ENCODE assay signal across 9 mouse cellular contexts in genomic region chr3:88381389-88382315, GRCm38 (mm10). TPM values are rescaled to one million over a fixed set of nuclear protein-coding genes. Genes with fewer than 3 reads are reported as not detected.
DNase-seq lines count a peak whose midpoint lies in the region; ATAC-seq and TF ChIP-seq lines count a peak whose summit lies in the region.
"Not testable (repeated sequence)": the region's sequence is repeated elsewhere in the genome, so short reads cannot be mapped to it uniquely, and the experiment has no call there.
"Had no signal": no experiment of that assay in that cellular context is flagged by ENCODE, and none has a peak within 500 bp of the region (broad histone marks: within the 10 kb centered on the region; RNA-seq: fewer than 3 reads in every experiment).

No protein-coding gene starts in this region.

- H3K4me3 ChIP-seq in embryonic facial prominence, embryonic 14.5 days (ENCODE audit: low read depth, low read length): peak overlapping the region; percentile 24
- H3K4me3 ChIP-seq in heart, embryonic 14.5 days (ENCODE audit: control insufficient read depth in 1 of 2, insufficient read depth in 1 of 2, low read depth in 1 of 2, low read length in 2 of 2); intestine, postnatal 0 days (ENCODE audit: low read depth, low read length): not testable (repeated sequence)
- peak overlapping the region; percentile 43 for H3K4me3 ChIP-seq in midbrain, embryonic 10.5 days
- peak overlapping the region; percentile 44 for H3K4me3 ChIP-seq in olfactory bulb, adult 2 months (ENCODE audit: insufficient read depth, low read depth, low read length)

- H3K9ac ChIP-seq in embryonic facial prominence, embryonic 14.5 days (ENCODE audit: low read depth, low read length); heart, embryonic 14.5 days (ENCODE audit: low read length); intestine, postnatal 0 days (ENCODE audit: low read depth, low read length): not testable (repeated sequence)

- H3K4me1 ChIP-seq in embryonic facial prominence, embryonic 14.5 days (ENCODE audit: control insufficient read depth, insufficient read depth, low read length); heart, embryonic 14.5 days (ENCODE audit: control insufficient read depth in 2 of 2, insufficient read depth in 2 of 2, low read length in 2 of 2); intestine, postnatal 0 days (replicated peaks; ENCODE audit: control insufficient read depth, insufficient read depth, low read length): not testable (repeated sequence)
- H3K4me1 ChIP-seq in midbrain, embryonic 10.5 days: peaks cover 11% of the 10 kb centered on the region
- H3K4me1 ChIP-seq in olfactory bulb, adult 2 months (ENCODE audit: control insufficient read depth, insufficient read depth, low read length): peaks cover 19% of the 10 kb centered on the region

- TF ChIP-seq CTCF in intestine, postnatal 0 days (IDR thresholded peaks at IDR 0.05; ENCODE audit: low read depth); olfactory bulb, adult 2 months (IDR thresholded peaks at IDR 0.05; ENCODE audit: insufficient read depth, low read depth, low read length): not testable (repeated sequence)

- 9% methylated on average over 16 of the region's 22 CpGs for WGBS in embryonic facial prominence, embryonic 14.5 days
- 11% methylated on average over 17 of the region's 22 CpGs for WGBS in heart, embryonic 14.5 days
- WGBS in intestine, postnatal 0 days: 11% methylated on average over 18 of the region's 22 CpGs
- 8% methylated on average over 22 of the region's 22 CpGs for WGBS in midbrain, embryonic 10.5 days
- WGBS in olfactory bulb, adult 2 months: 6% methylated on average over 22 of the region's 22 CpGs

- peak overlapping the region; percentile 39; the same call in 1 of the 2 replicates for H3K27ac ChIP-seq in embryonic facial prominence, embryonic 14.5 days (replicated peaks; ENCODE audit: low read depth, low read length)
- not testable (repeated sequence) for H3K27ac ChIP-seq in heart, embryonic 14.5 days (replicated peaks in 1 of 2; ENCODE audit: control insufficient read depth in 1 of 2, insufficient read depth in 1 of 2, low read depth in 2 of 2, low read length in 2 of 2); intestine, postnatal 0 days (ENCODE audit: low read depth, low read length)
- H3K27ac ChIP-seq in midbrain, embryonic 10.5 days (replicated peaks): peak overlapping the region; percentile 80
- peak overlapping the region; percentile 94 for H3K27ac ChIP-seq in olfactory bulb, adult 2 months (ENCODE audit: insufficient read depth, low read depth, low read length)

- peak overlapping the region; percentile 54 for H3K4me2 ChIP-seq in embryonic facial prominence, embryonic 14.5 days (ENCODE audit: low read depth, low read length)
- peak overlapping the region; percentile 48 for H3K4me2 ChIP-seq in heart, embryonic 14.5 days (ENCODE audit: low read length)
- H3K4me2 ChIP-seq in intestine, postnatal 0 days (replicated peaks; ENCODE audit: low read depth): peak overlapping the region; percentile 37; the same call in 1 of the 2 replicates

- TF ChIP-seq POLR2A in olfactory bulb, adult 2 months (IDR thresholded peaks at IDR 0.05; ENCODE audit: insufficient read depth, low read depth, low read length): not testable (repeated sequence)

- DNase-seq in ZHBTc4 (ENCODE audit: low read depth, low spot score): peak; percentile 74
- peak; percentile 83 for DNase-seq in embryonic facial prominence, embryonic 14.5 days (ENCODE audit: low spot score)
- DNase-seq in liver: peak; percentile 72
- peak; percentile 59 for DNase-seq in midbrain, embryonic 10.5 days (ENCODE audit: low spot score)
- peak; percentile 78 for DNase-seq in thymus, postnatal 4 days

- H3K9me3 ChIP-seq in embryonic facial prominence, embryonic 14.5 days (ENCODE audit: control insufficient read depth, low read length); heart, embryonic 14.5 days (ENCODE audit: control insufficient read depth, low read length); intestine, postnatal 0 days (ENCODE audit: control insufficient read depth); midbrain, embryonic 10.5 days (replicated peaks): not testable (repeated sequence)

- H3K36me3 ChIP-seq in embryonic facial prominence, embryonic 14.5 days (ENCODE audit: control insufficient read depth, insufficient read depth, low read length); heart, embryonic 14.5 days (ENCODE audit: control insufficient read depth, insufficient read depth, low read length); intestine, postnatal 0 days (ENCODE audit: control insufficient read depth, insufficient read depth); midbrain, embryonic 10.5 days: not testable (repeated sequence)

- not testable (repeated sequence) for H3K27me3 ChIP-seq in embryonic facial prominence, embryonic 14.5 days (replicated peaks; ENCODE audit: control insufficient read depth, insufficient read depth, low read length); heart, embryonic 14.5 days (ENCODE audit: control insufficient read depth, insufficient read depth, low read length); intestine, postnatal 0 days (replicated peaks; ENCODE audit: control insufficient read depth, insufficient read depth, low read length); midbrain, embryonic 10.5 days (ENCODE audit: low read depth, poor library complexity, severe bottlenecking)

- peak; percentile 93 for ATAC-seq in embryonic facial prominence, embryonic 14.5 days (ENCODE audit: low read depth)
- ATAC-seq in heart, embryonic 14.5 days (ENCODE audit: insufficient number of reproducible peaks, insufficient read depth, low FRiP score, low read depth): not testable (repeated sequence)
- ATAC-seq in intestine, postnatal 0 days: peak; percentile 50; the same call in 1 of the 2 replicates

RNA-seq across cellular contexts. Expression of gene Bglap, which starts 2.6 kb away (rescaled TPM):
- polyA plus RNA-seq in embryonic facial prominence, embryonic 14.5 days (2014; fragmentation: Nextera tagmentation; extraction: Ambion mirVana): 7.9 and 33.0 TPM in 2 replicates
- polyA plus RNA-seq in heart, embryonic 14.5 days (2014; fragmentation: Nextera tagmentation; extraction: Ambion mirVana): not detected in 2 replicates
- not detected in 2 replicates for polyA plus RNA-seq in intestine, postnatal 0 days (2015; fragmentation: Nextera tagmentation; extraction: Ambion mirVana)
- not detected in 2 replicates for polyA plus RNA-seq in midbrain, embryonic 10.5 days (2016; fragmentation: Nextera tagmentation; extraction: Ambion mirVana)
- polyA plus RNA-seq in olfactory bulb, adult 2 months (2012; ENCODE audit: insufficient read depth, insufficient read length, low replicate concordance, missing spikeins): not detected in 2 replicates
- polyA plus RNA-seq: small intestine, adult 2 months had no signal

RNA-seq across cellular contexts. Expression of gene Bglap2, which starts 3.2 kb away (rescaled TPM):
- polyA plus RNA-seq in embryonic facial prominence, embryonic 14.5 days (2014; fragmentation: Nextera tagmentation; extraction: Ambion mirVana): 6.5 and 27.0 TPM in 2 replicates
- polyA plus RNA-seq in heart, embryonic 14.5 days (2014; fragmentation: Nextera tagmentation; extraction: Ambion mirVana): not detected in 2 replicates
- not detected in 2 replicates for polyA plus RNA-seq in intestine, postnatal 0 days (2015; fragmentation: Nextera tagmentation; extraction: Ambion mirVana)
- not detected in 2 replicates for polyA plus RNA-seq in midbrain, embryonic 10.5 days (2016; fragmentation: Nextera tagmentation; extraction: Ambion mirVana)
- not detected in 2 replicates for polyA plus RNA-seq in olfactory bulb, adult 2 months (2012; ENCODE audit: insufficient read depth, insufficient read length, low replicate concordance, missing spikeins)
- polyA plus RNA-seq: small intestine, adult 2 months had no signal

RNA-seq across cellular contexts. Expression of gene Bglap3, which starts 9.1 kb away (rescaled TPM):
- polyA plus RNA-seq in embryonic facial prominence, embryonic 14.5 days (2014; fragmentation: Nextera tagmentation; extraction: Ambion mirVana): 1.5 and 4.6 TPM in 2 replicates
- not detected in 2 replicates for polyA plus RNA-seq in heart, embryonic 14.5 days (2014; fragmentation: Nextera tagmentation; extraction: Ambion mirVana)
- 72.5 and 81.0 TPM in 2 replicates for polyA plus RNA-seq in intestine, postnatal 0 days (2015; fragmentation: Nextera tagmentation; extraction: Ambion mirVana)
- 0.27 TPM in 2 replicates for polyA plus RNA-seq in midbrain, embryonic 10.5 days (2016; fragmentation: Nextera tagmentation; extraction: Ambion mirVana)
- polyA plus RNA-seq in olfactory bulb, adult 2 months (2012; ENCODE audit: insufficient read depth, insufficient read length, low replicate concordance, missing spikeins): not detected in 2 replicates

RNA-seq across cellular contexts. Expression of gene Paqr6, which starts 17.3 kb away (rescaled TPM):
- polyA plus RNA-seq in embryonic facial prominence, embryonic 14.5 days (2014; fragmentation: Nextera tagmentation; extraction: Ambion mirVana): 7.3 and 9.2 TPM in 2 replicates
- polyA plus RNA-seq in heart, embryonic 14.5 days (2014; fragmentation: Nextera tagmentation; extraction: Ambion mirVana): 3.0 and 3.3 TPM in 2 replicates
- polyA plus RNA-seq in intestine, postnatal 0 days (2015; fragmentation: Nextera tagmentation; extraction: Ambion mirVana): 2.3 and 3.3 TPM in 2 replicates
- polyA plus RNA-seq in midbrain, embryonic 10.5 days (2016; fragmentation: Nextera tagmentation; extraction: Ambion mirVana): 0.65 TPM in 2 replicates
- not detected in 2 replicates for polyA plus RNA-seq in olfactory bulb, adult 2 months (2012; ENCODE audit: insufficient read depth, insufficient read length, low replicate concordance, missing spikeins)

RNA-seq across cellular contexts. Expression of gene Pmf1, which starts 28.5 kb away (rescaled TPM):
- 87.0 and 99.7 TPM in 2 replicates for polyA plus RNA-seq in embryonic facial prominence, embryonic 14.5 days (2014; fragmentation: Nextera tagmentation; extraction: Ambion mirVana)
- 94.3 and 95.5 TPM in 2 replicates for polyA plus RNA-seq in heart, embryonic 14.5 days (2014; fragmentation: Nextera tagmentation; extraction: Ambion mirVana)
- polyA plus RNA-seq in intestine, postnatal 0 days (2015; fragmentation: Nextera tagmentation; extraction: Ambion mirVana): 61.2 and 62.5 TPM in 2 replicates
- polyA plus RNA-seq in midbrain, embryonic 10.5 days (2016; fragmentation: Nextera tagmentation; extraction: Ambion mirVana): 162 and 174 TPM in 2 replicates
- polyA plus RNA-seq in olfactory bulb, adult 2 months (2012; ENCODE audit: insufficient read depth, insufficient read length, low replicate concordance, missing spikeins): not detected in 2 replicates

Comparison
In these comparisons a context has a peak if more than half of its experiments do, and no peak if none do; other contexts are left out.
1. RNA of gene Bglap3, which starts 9.1 kb away (polyA plus RNA-seq): 72.5 to 81.0 TPM in intestine, postnatal 0 days; 1.5 to 4.6 TPM in embryonic facial prominence, embryonic 14.5 days, 0.27 TPM in midbrain, embryonic 10.5 days, not detected in heart, embryonic 14.5 days and not detected in olfactory bulb, adult 2 months; every median in the first group is over 10 times any median in the second.
2. Peak in every context shown above with its lines, with median percentiles within 50 percentile points of each other: DNase-seq and H3K4me2 ChIP-seq.